Mouse (Mus musculus): ENCODE results near the gene Abca3. TPM values are rescaled to one million over a fixed set of nuclear protein-coding genes. Genes with fewer than 3 reads are reported as not detected.

Abca3 gene
- polyA plus RNA-seq, 1 experiment from 2014 or later, result 20.8 TPM

DNA sequence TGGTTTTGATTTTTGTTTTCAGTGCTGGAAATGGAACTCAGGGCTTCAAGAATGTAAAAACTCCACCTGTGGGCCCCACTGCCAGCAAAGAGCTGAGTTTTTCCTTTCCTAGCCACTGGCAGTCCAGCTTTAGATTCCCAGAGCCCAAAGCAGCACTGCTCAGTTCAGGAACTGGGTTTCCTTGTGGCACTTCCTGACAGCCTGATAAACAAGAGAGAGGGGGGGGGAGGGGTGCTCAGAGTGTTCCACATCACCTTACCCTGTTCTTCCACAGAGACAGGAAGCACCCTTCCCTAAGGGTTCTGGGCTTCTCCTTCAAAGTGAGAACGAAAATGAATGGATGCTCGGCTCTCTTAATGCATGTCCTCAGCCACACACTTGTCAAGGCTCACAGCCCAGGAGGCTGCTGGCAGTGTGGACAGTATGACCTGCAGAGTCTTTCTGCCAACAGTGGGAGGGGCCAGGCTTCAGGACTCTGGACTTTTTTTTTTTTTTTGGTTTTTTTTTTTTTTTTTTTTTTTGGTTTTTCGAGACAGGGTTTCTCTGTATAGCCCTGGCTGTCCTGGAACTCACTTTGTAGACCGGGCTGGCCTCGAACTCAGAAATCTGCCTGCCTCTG is 23.5 kb downstream of the Abca3 start:
- H3K36me3 ChIP-seq (ENCODE audit: insufficient read depth, low read length), result 0 out of 2 replicates have a peak, but pooled peaks cover 3% of the 10 kb centered on the region
- no peaks in the 10 kb centered on the region for H3K9me3 ChIP-seq (ENCODE audit: low read length)
- no peaks in the 10 kb centered on the region for H3K4me1 ChIP-seq (ENCODE audit: insufficient read depth, low read length)
- no peak overlapping the region for H3K4me2 ChIP-seq (replicated peaks; ENCODE audit: low read depth, low read length)
- H3K27ac ChIP-seq (ENCODE audit: low read length), result no peak overlapping the region
- WGBS, result 80% methylated on average over 4 of the region's 5 CpGs
- H3K9ac ChIP-seq (replicated peaks; ENCODE audit: low read length), result no peak overlapping the region
- no peaks in the 10 kb centered on the region for H3K27me3 ChIP-seq (ENCODE audit: insufficient read depth, low read length)
- ATAC-seq (ENCODE audit: low FRiP score, low TSS enrichment), result no peak
- H3K4me3 ChIP-seq (ENCODE audit: low read length), result no peak overlapping the region

DNA sequence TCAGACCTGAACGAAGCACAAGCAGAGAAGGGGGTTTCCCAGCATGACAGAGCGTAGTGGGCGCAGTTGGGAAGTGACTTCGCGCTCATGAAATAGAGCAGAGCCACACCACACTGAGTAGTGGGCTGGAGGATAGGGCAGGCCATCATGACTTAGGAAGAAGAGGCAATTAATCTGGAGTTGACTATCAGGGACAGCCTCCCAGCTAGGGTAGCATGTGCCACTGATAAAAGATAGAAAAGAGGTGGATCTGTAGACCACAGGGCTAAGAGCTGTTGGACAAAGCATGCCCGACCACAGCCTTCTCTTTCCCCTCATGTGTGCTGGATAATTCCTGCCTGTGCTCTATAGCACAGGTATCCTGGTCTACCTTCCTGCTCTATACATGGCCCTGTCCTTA is 24.1 kb downstream of the Abca3 start:
- ATAC-seq (ENCODE audit: low FRiP score, low TSS enrichment), result no peak
- no peak overlapping the region for H3K4me3 ChIP-seq (ENCODE audit: low read length)
- WGBS, result 93% methylated on average over 6 of the region's 6 CpGs
- no peaks in the 10 kb centered on the region for H3K4me1 ChIP-seq (ENCODE audit: insufficient read depth, low read length)
- H3K9me3 ChIP-seq (ENCODE audit: low read length), result no peaks in the 10 kb centered on the region
- H3K9ac ChIP-seq (replicated peaks; ENCODE audit: low read length), result no peak overlapping the region
- 0 out of 2 replicates have a peak, but pooled peaks cover 3% of the 10 kb centered on the region for H3K36me3 ChIP-seq (ENCODE audit: insufficient read depth, low read length)
- no peak overlapping the region for H3K27ac ChIP-seq (ENCODE audit: low read length)
- H3K4me2 ChIP-seq (replicated peaks; ENCODE audit: low read depth, low read length), result no peak overlapping the region
- no peaks in the 10 kb centered on the region for H3K27me3 ChIP-seq (ENCODE audit: insufficient read depth, low read length)

DNA sequence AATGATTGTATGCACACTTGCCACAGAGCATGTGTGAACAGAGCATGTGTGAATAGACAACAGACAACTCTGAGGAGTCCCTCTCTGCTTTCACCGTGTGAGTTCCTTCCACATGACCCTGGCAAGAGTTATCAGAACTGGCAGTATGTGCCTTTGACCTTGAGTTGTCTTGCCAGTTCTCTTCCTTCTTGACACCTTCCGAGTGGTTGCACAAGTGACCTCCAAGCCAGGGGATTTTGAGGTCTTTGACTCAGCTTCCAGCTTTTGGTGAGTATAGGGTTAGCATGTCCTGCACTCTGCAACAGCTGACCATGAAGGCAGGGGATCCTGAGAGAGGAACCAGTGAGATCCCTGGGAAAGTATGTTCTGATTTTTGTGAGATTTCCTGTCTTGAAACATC is 26.7 kb downstream of the Abca3 start:
- no peak overlapping the region for H3K9ac ChIP-seq (replicated peaks; ENCODE audit: low read length)
- H3K9me3 ChIP-seq (ENCODE audit: low read length), result no peaks in the 10 kb centered on the region
- ATAC-seq (ENCODE audit: low FRiP score, low TSS enrichment), result no peak
- peaks cover 8% of the 10 kb centered on the region; the same call in 1 of the 2 replicates for H3K36me3 ChIP-seq (ENCODE audit: insufficient read depth, low read length)
- H3K4me2 ChIP-seq (replicated peaks; ENCODE audit: low read depth, low read length), result no peak overlapping the region
- no peak overlapping the region for H3K27ac ChIP-seq (ENCODE audit: low read length)
- H3K4me1 ChIP-seq (ENCODE audit: insufficient read depth, low read length), result no peaks in the 10 kb centered on the region
- H3K4me3 ChIP-seq (ENCODE audit: low read length), result no peak overlapping the region
- 81% methylated on average over 2 of the region's 2 CpGs for WGBS
- no peaks in the 10 kb centered on the region for H3K27me3 ChIP-seq (ENCODE audit: insufficient read depth, low read length)

DNA sequence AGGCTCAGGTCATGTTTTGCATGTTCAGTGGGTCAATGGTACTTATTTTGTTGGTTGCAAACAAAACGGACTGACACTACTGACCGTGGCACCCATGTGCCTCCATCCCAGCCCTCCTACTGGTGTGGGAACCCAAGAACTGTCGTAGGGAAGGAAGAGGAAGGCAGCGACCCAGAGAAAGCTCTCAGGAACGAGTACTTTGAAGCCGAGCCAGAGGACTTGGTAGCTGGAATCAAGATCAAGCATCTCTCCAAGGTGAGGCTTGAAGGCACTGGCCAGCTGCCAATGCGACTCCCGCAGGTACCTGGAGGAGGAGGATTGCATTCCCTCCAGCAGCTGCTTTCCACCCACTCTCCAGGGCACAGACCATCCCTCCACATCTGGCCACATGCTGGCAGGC is 32.0 kb downstream of the Abca3 start:
- no peak overlapping the region for H3K4me2 ChIP-seq (replicated peaks; ENCODE audit: low read depth, low read length)
- no peaks in the 10 kb centered on the region for H3K9me3 ChIP-seq (ENCODE audit: low read length)
- H3K27me3 ChIP-seq (ENCODE audit: insufficient read depth, low read length), result no peaks in the 10 kb centered on the region
- WGBS, result 67% methylated on average over 8 of the region's 8 CpGs
- H3K27ac ChIP-seq (ENCODE audit: low read length), result no peak overlapping the region
- no peak overlapping the region for H3K4me3 ChIP-seq (ENCODE audit: low read length)
- H3K9ac ChIP-seq (replicated peaks; ENCODE audit: low read length), result no peak overlapping the region
- peaks cover 15% of the 10 kb centered on the region for H3K36me3 ChIP-seq (ENCODE audit: insufficient read depth, low read length)
- ATAC-seq (ENCODE audit: low FRiP score, low TSS enrichment), result no peak
- H3K4me1 ChIP-seq (ENCODE audit: insufficient read depth, low read length), result no peaks in the 10 kb centered on the region

DNA sequence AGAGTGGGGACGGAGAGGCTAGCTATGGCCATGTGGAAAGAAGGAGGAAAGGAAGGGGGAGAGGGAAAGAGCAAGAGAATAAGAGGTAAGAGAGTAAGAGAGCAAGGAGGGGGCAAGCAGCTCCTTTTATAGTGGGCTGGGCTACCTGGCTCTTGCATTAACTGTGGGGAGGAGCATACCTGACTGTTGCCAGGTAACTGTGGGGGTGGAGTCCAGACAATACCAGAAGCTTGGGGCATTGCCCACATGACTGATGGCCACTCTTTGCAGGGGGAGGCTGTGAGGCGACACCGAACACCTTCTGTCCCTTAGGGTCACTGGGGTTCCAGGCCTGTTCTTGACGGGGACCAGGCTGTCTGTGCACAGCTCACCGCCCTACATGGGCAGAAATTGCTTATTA is 37.0 kb downstream of the Abca3 start:
- Histone ChIP-seq H3K4me1 (ENCODE audit: insufficient read depth, low read length) (no peaks in the 10 kb centered on the region), H3K4me3 (ENCODE audit: low read length) (no peak overlapping the region), H3K9me3 (ENCODE audit: low read length) (no peaks in the 10 kb centered on the region), H3K27me3 (ENCODE audit: insufficient read depth, low read length) (no peaks in the 10 kb centered on the region), H3K4me2 (replicated peaks; ENCODE audit: low read depth, low read length) (no peak overlapping the region), H3K27ac (ENCODE audit: low read length) (no peak overlapping the region), H3K9ac (replicated peaks; ENCODE audit: low read length) (no peak overlapping the region), H3K36me3 (ENCODE audit: insufficient read depth, low read length) (peaks cover 10% of the 10 kb centered on the region)
- WGBS, result 74% methylated on average over 5 of the region's 5 CpGs
- ATAC-seq (ENCODE audit: low FRiP score, low TSS enrichment), result no peak

DNA sequence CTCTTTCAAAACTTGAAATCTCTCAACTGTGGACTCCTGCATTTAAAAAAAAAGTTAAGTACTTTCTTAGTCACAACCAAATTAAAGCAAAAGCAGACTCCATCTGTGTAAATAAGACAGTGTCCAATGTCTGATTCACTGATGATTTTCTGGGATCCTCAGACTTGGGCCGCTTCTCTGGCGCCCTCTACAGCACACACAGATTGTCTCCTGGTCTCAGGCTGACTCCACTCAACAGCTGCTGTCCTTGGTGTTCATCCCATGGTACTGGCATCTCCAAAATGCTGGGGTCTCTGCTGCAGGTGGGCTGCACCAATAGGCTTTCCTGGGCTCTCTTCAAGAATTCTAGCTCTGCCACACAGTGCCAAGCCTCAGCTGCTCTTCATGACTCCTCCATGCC is 38.1 kb downstream of the Abca3 start:
- peak; percentile 46; the same call in 1 of the 2 replicates for ATAC-seq (ENCODE audit: low FRiP score, low TSS enrichment)
- WGBS, result 5% methylated on average over 2 of the region's 2 CpGs

DNA sequence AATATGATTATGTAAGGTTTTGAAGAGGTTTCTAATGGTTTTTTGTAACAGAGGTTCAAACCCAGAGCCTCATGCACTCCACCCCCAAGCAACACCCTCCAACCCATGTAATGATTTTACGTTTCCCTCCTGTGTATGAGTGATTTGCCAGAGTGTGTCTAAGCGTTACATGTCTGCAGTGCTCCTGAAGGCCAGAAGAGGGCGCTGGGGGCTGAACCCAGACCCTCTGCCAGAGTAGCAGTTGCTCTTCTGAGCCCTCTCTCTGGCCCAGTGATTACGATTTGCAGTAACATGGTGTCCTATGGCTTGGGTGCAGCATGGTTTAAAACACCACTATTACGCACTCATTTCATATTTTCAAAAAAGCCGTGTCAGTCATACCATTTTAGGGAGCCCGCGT is 39.4 kb downstream of the Abca3 start:
- Histone ChIP-seq H3K4me2 (replicated peaks; ENCODE audit: low read depth, low read length) (no peak overlapping the region), H3K9me3 (ENCODE audit: low read length) (no peaks in the 10 kb centered on the region), H3K27ac (ENCODE audit: low read length) (no peak overlapping the region), H3K36me3 (ENCODE audit: insufficient read depth, low read length) (peaks cover 10% of the 10 kb centered on the region), H3K4me3 (ENCODE audit: low read length) (no peak overlapping the region), H3K9ac (replicated peaks; ENCODE audit: low read length) (no peak overlapping the region), H3K4me1 (ENCODE audit: insufficient read depth, low read length) (no peaks in the 10 kb centered on the region), H3K27me3 (ENCODE audit: insufficient read depth, low read length) (no peaks in the 10 kb centered on the region)
- WGBS, result 68% methylated on average over 8 of the region's 8 CpGs
- ATAC-seq (ENCODE audit: low FRiP score, low TSS enrichment), result no peak

More for the DNA sequence above, 38.1 kb downstream of the Abca3 start:
- no peak overlapping the region for H3K4me3 ChIP-seq (ENCODE audit: low read length)
- H3K4me1 ChIP-seq (ENCODE audit: insufficient read depth, low read length), result no peaks in the 10 kb centered on the region
- H3K27ac ChIP-seq (ENCODE audit: low read length), result no peak overlapping the region
- no peaks in the 10 kb centered on the region for H3K27me3 ChIP-seq (ENCODE audit: insufficient read depth, low read length)
- no peak overlapping the region for H3K4me2 ChIP-seq (replicated peaks; ENCODE audit: low read depth, low read length)
- H3K36me3 ChIP-seq (ENCODE audit: insufficient read depth, low read length), result peaks cover 10% of the 10 kb centered on the region
- no peaks in the 10 kb centered on the region for H3K9me3 ChIP-seq (ENCODE audit: low read length)
- no peak overlapping the region for H3K9ac ChIP-seq (replicated peaks; ENCODE audit: low read length)

DNA sequence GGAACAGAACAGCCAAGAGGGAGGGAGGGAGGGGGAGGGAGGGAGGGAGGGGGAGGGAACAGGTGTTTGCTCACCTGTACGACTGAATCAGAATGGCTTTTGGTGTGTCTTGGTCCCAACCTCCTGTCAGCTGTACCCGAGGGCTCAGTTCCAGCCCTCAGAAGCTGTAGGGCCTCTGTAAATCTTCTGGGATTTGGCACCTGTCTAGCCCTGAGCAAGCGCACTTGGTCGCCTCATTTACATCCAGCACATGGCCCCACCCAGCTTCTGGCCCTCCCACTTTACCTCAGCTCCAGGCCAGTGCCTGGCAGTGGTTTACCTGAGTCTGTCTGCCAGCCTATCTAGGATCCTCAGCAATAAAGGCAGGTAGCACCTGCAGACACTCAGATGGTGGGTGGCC is 41.8 kb downstream of the Abca3 start:
- Histone ChIP-seq H3K27me3 (ENCODE audit: insufficient read depth, low read length) (no peaks in the 10 kb centered on the region), H3K4me2 (replicated peaks; ENCODE audit: low read depth, low read length) (no peak overlapping the region), H3K9ac (replicated peaks; ENCODE audit: low read length) (no peak overlapping the region), H3K36me3 (ENCODE audit: insufficient read depth, low read length) (0 out of 2 replicates have a peak, but pooled peaks cover 5% of the 10 kb centered on the region), H3K27ac (ENCODE audit: low read length) (no peak overlapping the region), H3K4me3 (ENCODE audit: low read length) (no peak overlapping the region), H3K9me3 (ENCODE audit: low read length) (no peaks in the 10 kb centered on the region), H3K4me1 (ENCODE audit: insufficient read depth, low read length) (no peaks in the 10 kb centered on the region)
- ATAC-seq (ENCODE audit: low FRiP score, low TSS enrichment), result peak; percentile 54; the same call in 1 of the 2 replicates
- WGBS, result 31% methylated on average over 4 of the region's 4 CpGs

DNA sequence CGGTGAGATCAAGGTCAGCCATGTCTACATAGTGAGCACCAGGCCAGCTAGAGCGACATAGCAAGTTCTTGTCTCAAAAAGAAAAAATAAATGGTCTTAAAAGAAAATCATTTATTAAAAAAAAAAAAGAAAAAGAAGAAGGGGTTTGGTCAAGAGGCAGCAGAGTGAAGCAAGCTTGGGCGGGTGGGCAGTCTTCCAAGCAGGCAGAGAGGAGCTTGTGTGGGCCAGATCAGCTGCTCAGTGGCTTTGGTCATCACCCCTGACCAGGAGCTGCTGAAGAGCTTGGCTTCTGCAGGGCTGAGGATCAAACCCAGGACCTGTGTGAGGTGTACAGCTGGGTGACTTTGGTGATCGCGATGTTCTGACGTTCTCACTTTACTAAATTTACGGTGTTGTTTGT is 42.7 kb downstream of the Abca3 start:
- Histone ChIP-seq H3K9me3 (ENCODE audit: low read length) (no peaks in the 10 kb centered on the region), H3K4me2 (replicated peaks; ENCODE audit: low read depth, low read length) (no peak overlapping the region), H3K27me3 (ENCODE audit: insufficient read depth, low read length) (no peaks in the 10 kb centered on the region), H3K27ac (ENCODE audit: low read length) (no peak overlapping the region), H3K9ac (replicated peaks; ENCODE audit: low read length) (no peak overlapping the region), H3K4me1 (ENCODE audit: insufficient read depth, low read length) (no peaks in the 10 kb centered on the region), H3K36me3 (ENCODE audit: insufficient read depth, low read length) (0 out of 2 replicates have a peak, but pooled peaks cover 6% of the 10 kb centered on the region), H3K4me3 (ENCODE audit: low read length) (no peak overlapping the region)
- WGBS, result 70% methylated on average over 7 of the region's 7 CpGs
- no peak for ATAC-seq (ENCODE audit: low FRiP score, low TSS enrichment)

DNA sequence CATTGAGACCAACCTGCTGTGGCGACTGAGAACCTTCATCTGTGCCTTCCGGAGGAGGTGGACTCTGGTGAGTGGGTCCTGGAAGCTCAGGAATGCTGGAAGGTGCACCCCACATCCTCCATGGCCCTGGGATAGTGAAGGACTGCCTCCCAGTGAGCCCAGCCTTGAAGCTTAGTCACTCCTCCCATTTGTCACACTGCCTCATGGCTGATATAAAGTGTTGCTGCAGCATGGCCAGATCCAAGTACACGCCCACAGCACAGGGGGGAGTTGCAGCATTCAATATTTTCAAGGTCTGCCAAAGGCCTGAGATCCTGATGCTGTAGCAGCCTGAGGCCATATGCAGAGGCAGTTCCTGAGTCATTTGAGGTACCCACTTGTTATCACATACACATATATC is 50.6 kb downstream of the Abca3 start:
- no peaks in the 10 kb centered on the region for H3K27me3 ChIP-seq (ENCODE audit: insufficient read depth, low read length)
- H3K4me1 ChIP-seq (ENCODE audit: insufficient read depth, low read length), result no peaks in the 10 kb centered on the region
- H3K9ac ChIP-seq (replicated peaks; ENCODE audit: low read length), result no peak overlapping the region
- H3K4me3 ChIP-seq (ENCODE audit: low read length), result no peak overlapping the region
- H3K9me3 ChIP-seq (ENCODE audit: low read length), result no peaks in the 10 kb centered on the region
- ATAC-seq (ENCODE audit: low FRiP score, low TSS enrichment), result no peak
- no peak overlapping the region for H3K27ac ChIP-seq (ENCODE audit: low read length)
- peaks cover 12% of the 10 kb centered on the region; the same call in 1 of the 2 replicates for H3K36me3 ChIP-seq (ENCODE audit: insufficient read depth, low read length)
- 75% methylated on average over 3 of the region's 3 CpGs for WGBS
- no peak overlapping the region for H3K4me2 ChIP-seq (replicated peaks; ENCODE audit: low read depth, low read length)
